Mouse (Mus musculus): ENCODE data around the gene Asap2. TPM values are rescaled to one million over a fixed set of nuclear protein-coding genes. Genes with fewer than 3 reads are reported as not detected.

Gene Asap2
- total and polyA plus RNA-seq, 2 experiments = 2.3 to 6.1 TPM

GRCm38 (mm10) chr12:21227076-21227980 lies 237.1 kb downstream of the Asap2 start:
- Histone ChIP-seq H3K9ac (ENCODE audit: low read depth, low read length) (no peak overlapping the region), H3K36me3 (ENCODE audit: control insufficient read depth, insufficient read depth, low read length) (peaks cover 6% of the 10 kb centered on the region), H3K27ac (replicated peaks; ENCODE audit: insufficient read depth, low read depth, low read length) (peak overlapping the region; percentile 50), H3K27me3 (ENCODE audit: control insufficient read depth, insufficient read depth, low read length) (no peaks in the 10 kb centered on the region), H3K79me2 (ENCODE audit: control insufficient read depth, insufficient read depth, low read length) (no peaks in the 10 kb centered on the region), H3K4me3 (ENCODE audit: insufficient read depth, low read depth, low read length) (no peak overlapping the region), H3K4me1 (ENCODE audit: control insufficient read depth, insufficient read depth, low read length) (peaks cover 14% of the 10 kb centered on the region)
- TF ChIP-seq CTCF (IDR thresholded peaks at IDR 0.05; ENCODE audit: low read depth, low read length) = peak; percentile 43
- TF ChIP-seq POLR2A (IDR thresholded peaks at IDR 0.05; ENCODE audit: extremely low read depth, insufficient read depth, low read length) = no peak
- WGBS = 24% methylated on average over 6 of the region's 6 CpGs
- DNase-seq (ENCODE audit: extremely low read depth, low read depth, low spot score) = peak; percentile 92

DNA sequence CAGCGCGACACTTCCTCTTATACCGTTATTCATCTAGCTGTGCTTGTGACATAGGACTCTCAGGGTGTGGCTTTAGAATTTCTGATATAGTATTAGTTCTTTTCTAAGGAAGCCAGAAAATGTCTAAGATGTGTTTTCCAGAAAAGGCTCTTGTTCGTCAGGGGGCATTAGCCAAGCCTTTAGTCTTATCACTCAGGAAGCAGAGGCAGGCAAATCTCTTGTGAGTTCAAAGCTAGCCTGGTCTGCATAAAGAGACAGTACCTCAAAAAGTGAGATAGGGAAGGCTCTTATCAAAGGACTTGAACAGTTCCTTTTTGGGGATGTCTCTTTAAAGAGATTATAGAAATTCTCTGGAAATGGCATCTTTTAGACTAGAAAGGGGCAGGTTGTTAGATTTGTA lies 238.4 kb downstream of the Asap2 start:
- Histone ChIP-seq H3K27me3 (ENCODE audit: control insufficient read depth, insufficient read depth, low read length) (no peaks in the 10 kb centered on the region), H3K27ac (replicated peaks; ENCODE audit: insufficient read depth, low read depth, low read length) (no peak overlapping the region)
- 92% methylated on average over 4 of the region's 4 CpGs for WGBS

DNA sequence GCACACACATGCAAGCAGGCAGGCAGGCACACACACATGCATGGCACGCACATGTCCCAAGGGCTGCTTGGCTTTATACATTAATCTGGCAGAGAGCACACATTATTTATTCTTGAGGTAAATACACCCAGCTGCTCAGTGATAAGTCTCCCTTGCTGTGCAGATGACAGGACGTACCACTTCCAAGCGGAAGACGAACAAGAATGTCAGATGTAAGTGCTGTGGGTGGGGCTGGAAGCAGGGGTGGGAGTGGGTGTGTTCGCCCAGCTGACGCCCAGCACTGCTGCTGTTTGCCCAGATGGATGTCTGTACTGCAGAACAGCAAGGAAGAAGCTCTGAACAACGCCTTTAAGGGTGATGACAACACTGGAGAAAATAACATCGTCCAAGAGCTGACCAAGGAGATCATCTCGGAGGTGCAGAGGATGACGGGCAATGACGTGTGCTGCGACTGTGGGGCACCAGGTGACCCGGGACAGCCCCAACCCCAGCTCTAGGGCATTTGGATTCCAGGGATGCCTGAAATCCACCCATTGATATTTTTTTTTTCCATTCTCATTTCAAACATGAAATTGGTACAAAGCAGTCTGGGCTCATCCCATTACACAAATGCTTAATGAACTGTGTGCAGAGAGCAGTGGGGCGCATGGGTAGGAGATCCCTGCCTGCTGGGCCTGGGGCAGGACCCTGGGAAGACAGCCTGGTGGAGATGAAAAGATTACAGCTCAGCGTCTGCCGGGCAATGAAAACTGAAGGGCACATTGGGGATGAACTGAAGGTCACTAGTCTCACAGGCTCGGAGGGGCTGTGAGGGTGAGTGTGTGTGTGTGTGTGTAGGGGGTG lies 239.0 kb downstream of the Asap2 start:
- DNase-seq (ENCODE audit: extremely low read depth, low read depth, low spot score) = no peak
- H3K4me1 ChIP-seq (ENCODE audit: control insufficient read depth, insufficient read depth, low read length) = peaks cover 14% of the 10 kb centered on the region
- peaks cover 6% of the 10 kb centered on the region for H3K36me3 ChIP-seq (ENCODE audit: control insufficient read depth, insufficient read depth, low read length)
- H3K27me3 ChIP-seq (ENCODE audit: control insufficient read depth, insufficient read depth, low read length) = no peaks in the 10 kb centered on the region
- no peak overlapping the region for H3K27ac ChIP-seq (replicated peaks; ENCODE audit: insufficient read depth, low read depth, low read length)
- no peak overlapping the region for H3K9ac ChIP-seq (ENCODE audit: low read depth, low read length)
- no peak overlapping the region for H3K4me3 ChIP-seq (ENCODE audit: insufficient read depth, low read depth, low read length)
- TF ChIP-seq CTCF (IDR thresholded peaks at IDR 0.05; ENCODE audit: low read depth, low read length) = no peak
- TF ChIP-seq POLR2A (IDR thresholded peaks at IDR 0.05; ENCODE audit: extremely low read depth, insufficient read depth, low read length) = no peak
- no peaks in the 10 kb centered on the region for H3K79me2 ChIP-seq (ENCODE audit: control insufficient read depth, insufficient read depth, low read length)
- 89% methylated on average over 17 of the region's 17 CpGs for WGBS

More for the DNA sequence above, 238.4 kb downstream of the Asap2 start:
- DNase-seq (ENCODE audit: extremely low read depth, low read depth, low spot score) = no peak
- Histone ChIP-seq H3K36me3 (ENCODE audit: control insufficient read depth, insufficient read depth, low read length) (peaks cover 6% of the 10 kb centered on the region), H3K79me2 (ENCODE audit: control insufficient read depth, insufficient read depth, low read length) (no peaks in the 10 kb centered on the region), H3K4me1 (ENCODE audit: control insufficient read depth, insufficient read depth, low read length) (peaks cover 14% of the 10 kb centered on the region), H3K9ac (ENCODE audit: low read depth, low read length) (no peak overlapping the region), H3K4me3 (ENCODE audit: insufficient read depth, low read depth, low read length) (no peak overlapping the region)
- no peak for TF ChIP-seq POLR2A (IDR thresholded peaks at IDR 0.05; ENCODE audit: extremely low read depth, insufficient read depth, low read length)
- no peak for TF ChIP-seq CTCF (IDR thresholded peaks at IDR 0.05; ENCODE audit: low read depth, low read length)

DNA sequence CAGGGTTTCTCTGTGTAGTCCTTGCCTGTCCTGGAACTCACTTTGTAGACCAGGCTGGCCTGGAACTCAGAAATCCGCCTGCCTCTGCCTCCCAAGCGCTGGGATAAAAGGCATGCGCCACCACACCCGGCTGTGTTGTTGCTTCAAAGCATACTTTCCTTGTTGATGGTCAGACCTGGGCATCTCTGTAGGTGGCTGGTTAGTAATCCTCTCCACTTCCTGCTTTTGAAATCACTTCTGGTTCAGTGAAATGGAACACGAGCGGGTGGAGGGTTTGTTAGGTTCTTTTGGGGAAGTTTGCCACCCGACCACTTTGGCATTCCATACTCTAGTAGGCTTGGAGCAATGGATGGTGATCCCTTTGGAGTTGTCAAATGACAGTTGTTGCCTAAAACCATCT lies 243.5 kb downstream of the Asap2 start:
- Histone ChIP-seq H3K27me3 (ENCODE audit: control insufficient read depth, insufficient read depth, low read length) (no peaks in the 10 kb centered on the region), H3K4me3 (ENCODE audit: insufficient read depth, low read depth, low read length) (no peak overlapping the region), H3K36me3 (ENCODE audit: control insufficient read depth, insufficient read depth, low read length) (peaks cover 10% of the 10 kb centered on the region), H3K27ac (replicated peaks; ENCODE audit: insufficient read depth, low read depth, low read length) (no peak overlapping the region), H3K4me1 (ENCODE audit: control insufficient read depth, insufficient read depth, low read length) (no peaks in the 10 kb centered on the region), H3K9ac (ENCODE audit: low read depth, low read length) (no peak overlapping the region), H3K79me2 (ENCODE audit: control insufficient read depth, insufficient read depth, low read length) (no peaks in the 10 kb centered on the region)
- TF ChIP-seq CTCF (IDR thresholded peaks at IDR 0.05; ENCODE audit: low read depth, low read length) (no peak), POLR2A (IDR thresholded peaks at IDR 0.05; ENCODE audit: extremely low read depth, insufficient read depth, low read length) (no peak)
- DNase-seq (ENCODE audit: extremely low read depth, low read depth, low spot score) = no peak
- WGBS = 86% methylated on average over 7 of the region's 7 CpGs

GRCm38 (mm10) chr12:21234560-21234959 lies 244.3 kb downstream of the Asap2 start:
- no peaks in the 10 kb centered on the region for H3K27me3 ChIP-seq (ENCODE audit: control insufficient read depth, insufficient read depth, low read length)
- WGBS = 92% methylated on average over 2 of the region's 2 CpGs
- peaks cover 10% of the 10 kb centered on the region for H3K36me3 ChIP-seq (ENCODE audit: control insufficient read depth, insufficient read depth, low read length)
- no peaks in the 10 kb centered on the region for H3K4me1 ChIP-seq (ENCODE audit: control insufficient read depth, insufficient read depth, low read length)
- no peak overlapping the region for H3K9ac ChIP-seq (ENCODE audit: low read depth, low read length)
- DNase-seq (ENCODE audit: extremely low read depth, low read depth, low spot score) = no peak
- TF ChIP-seq CTCF (IDR thresholded peaks at IDR 0.05; ENCODE audit: low read depth, low read length) (no peak), POLR2A (IDR thresholded peaks at IDR 0.05; ENCODE audit: extremely low read depth, insufficient read depth, low read length) (no peak)
- H3K4me3 ChIP-seq (ENCODE audit: insufficient read depth, low read depth, low read length) = no peak overlapping the region
- no peaks in the 10 kb centered on the region for H3K79me2 ChIP-seq (ENCODE audit: control insufficient read depth, insufficient read depth, low read length)
- H3K27ac ChIP-seq (replicated peaks; ENCODE audit: insufficient read depth, low read depth, low read length) = no peak overlapping the region
